9 mouse cellular contexts compared by ENCODE assay signal in genomic region chr3:114903924-114904438, GRCm38 (mm10). TPM values are rescaled to one million over a fixed set of nuclear protein-coding genes. Genes with fewer than 3 reads are reported as not detected.
DNase-seq lines count a peak whose midpoint lies in the region; ATAC-seq and TF ChIP-seq lines count a peak whose summit lies in the region.
"Had no signal": no experiment of that assay in that cellular context is flagged by ENCODE, and none has a peak within 500 bp of the region (broad histone marks: within the 10 kb centered on the region; RNA-seq: fewer than 3 reads in every experiment).

Gene Olfm3, plus strand, starts transcription at chr3:114904078.

- 5% methylated on average over 21 of the region's 21 CpGs for WGBS in embryonic facial prominence, embryonic 12.5 days
- WGBS in midbrain, embryonic 14.5 days = 1% methylated on average over 21 of the region's 21 CpGs
- WGBS in lung, adult 2 months = 7% methylated on average over 21 of the region's 21 CpGs

- peak; percentile 71 for DNase-seq in Muller cell, postnatal 12 days (ENCODE audit: inconsistent ontology term)
- peak; percentile 62 for DNase-seq in adrenal gland, postnatal 14 days
- DNase-seq in heart, postnatal 36 days = peak; percentile 8 to 10
- peak; percentile 29 to 42 for DNase-seq in layer of hippocampus, postnatal 14 days (ENCODE audit: low spot score in 2 of 2)
- peak; percentile 79 for DNase-seq in midbrain, embryonic 14.5 days
- DNase-seq in lung, adult 2 months = no peak

- no peaks in the 10 kb centered on the region for H3K9me3 ChIP-seq in embryonic facial prominence, embryonic 12.5 days
- H3K9me3 ChIP-seq in midbrain, embryonic 14.5 days (ENCODE audit: control insufficient read depth, low read length) = no peaks in the 10 kb centered on the region

- no peaks in the 10 kb centered on the region for H3K36me3 ChIP-seq in embryonic facial prominence, embryonic 12.5 days
- H3K36me3 ChIP-seq in midbrain, embryonic 14.5 days (ENCODE audit: control insufficient read depth, insufficient read depth, low read length) = no peaks in the 10 kb centered on the region
- no peaks in the 10 kb centered on the region for H3K36me3 ChIP-seq in testis, adult 2 months (ENCODE audit: control insufficient read depth, insufficient read depth, low read length)

- 0 out of 2 replicates have a peak within 1 kb of the TSS, but pooled peaks have one; percentile 12 for H3K4me3 ChIP-seq in embryonic facial prominence, embryonic 12.5 days
- peak within 1 kb of the TSS; percentile 51 for H3K4me3 ChIP-seq in midbrain, embryonic 14.5 days (replicated peaks; ENCODE audit: low read depth, low read length)
- peak within 1 kb of the TSS; percentile 37 for H3K4me3 ChIP-seq in testis, adult 2 months (ENCODE audit: control insufficient read depth, low read depth, low read length)
- H3K4me3 ChIP-seq in lung, adult 2 months (replicated peaks; ENCODE audit: extremely low read depth, low read depth, low read length) = no peak within 1 kb of the TSS

- intact Hi-C loops in heart, postnatal 36 days (cut with DNase I) = no loop called here

- H3K9ac ChIP-seq in embryonic facial prominence, embryonic 12.5 days = no peak within 1 kb of the TSS
- H3K9ac ChIP-seq in midbrain, embryonic 14.5 days (replicated peaks; ENCODE audit: low read length) = peak within 1 kb of the TSS; percentile 61

- TF ChIP-seq POLR2A in testis, adult 2 months (IDR thresholded peaks at IDR 0.05; ENCODE audit: control insufficient read depth, low read depth, low read length) = no peak
- no peak for TF ChIP-seq POLR2A in lung, adult 2 months (IDR thresholded peaks at IDR 0.05; ENCODE audit: borderline replicate concordance, extremely low read depth, low read depth, low read length)

- ATAC-seq in embryonic facial prominence, embryonic 12.5 days (ENCODE audit: insufficient number of reproducible peaks, insufficient read depth, low FRiP score, low TSS enrichment) = peak; percentile 60; the same call in 1 of the 2 replicates
- ATAC-seq in midbrain, embryonic 14.5 days (ENCODE audit: low FRiP score, low TSS enrichment) = peak; percentile 75

- H3K4me1 ChIP-seq in embryonic facial prominence, embryonic 12.5 days = no peaks in the 10 kb centered on the region
- H3K4me1 ChIP-seq in midbrain, embryonic 14.5 days (ENCODE audit: control insufficient read depth, insufficient read depth, low read length) = no peaks in the 10 kb centered on the region
- H3K4me1 ChIP-seq in testis, adult 2 months (ENCODE audit: control insufficient read depth, insufficient read depth, low read length) = peaks cover 7% of the 10 kb centered on the region
- H3K4me1 ChIP-seq in lung, adult 2 months (ENCODE audit: control insufficient read depth, insufficient read depth, low read length) = no peaks in the 10 kb centered on the region

- peak within 1 kb of the TSS; percentile 46 for H3K4me2 ChIP-seq in embryonic facial prominence, embryonic 12.5 days (replicated peaks)
- H3K4me2 ChIP-seq in midbrain, embryonic 14.5 days (ENCODE audit: low read length) = peak within 1 kb of the TSS; percentile 83

- H3K27me3 ChIP-seq in embryonic facial prominence, embryonic 12.5 days = 0 out of 2 replicates have a peak, but pooled peaks cover 5% of the 10 kb centered on the region
- no peaks in the 10 kb centered on the region for H3K27me3 ChIP-seq in midbrain, embryonic 14.5 days (ENCODE audit: control insufficient read depth, insufficient read depth, low read length)
- no peaks in the 10 kb centered on the region for H3K27me3 ChIP-seq in testis, adult 2 months (ENCODE audit: control insufficient read depth, insufficient read depth, low read length)

- no peak for TF ChIP-seq CTCF in testis, adult 2 months (IDR thresholded peaks at IDR 0.05; ENCODE audit: control insufficient read depth, insufficient read depth, insufficient replicate concordance, low read depth, low read length)
- no peak for TF ChIP-seq CTCF in lung, adult 2 months (IDR thresholded peaks at IDR 0.05; ENCODE audit: insufficient read depth, low read length)

- H3K27ac ChIP-seq in embryonic facial prominence, embryonic 12.5 days = no peak within 1 kb of the TSS
- peak within 1 kb of the TSS; percentile 66 for H3K27ac ChIP-seq in midbrain, embryonic 14.5 days (replicated peaks; ENCODE audit: low read depth, low read length)
- no peak within 1 kb of the TSS for H3K27ac ChIP-seq in testis, adult 2 months (ENCODE audit: control insufficient read depth, insufficient read depth, low read depth, low read length)

RNA-seq across cellular contexts. Expression of gene Olfm3, which starts in this region (rescaled TPM):
- 1.7 and 2.4 TPM in 2 replicates for total RNA-seq in adrenal gland, postnatal 14 days (2021)
- polyA plus RNA-seq in embryonic facial prominence, embryonic 12.5 days (2016; fragmentation: Nextera tagmentation; extraction: Ambion mirVana) = 0.63 and 0.65 TPM in 2 replicates
- total RNA-seq in heart, postnatal 36 days (2021) = not detected
- total RNA-seq in layer of hippocampus, postnatal 14 days (2021) = 10 to 100 TPM; 18.8 to 29.6 TPM
- 18.1 and 18.2 TPM in 2 replicates for polyA plus RNA-seq in midbrain, embryonic 14.5 days (2014; fragmentation: Nextera tagmentation; extraction: Ambion mirVana)
- not detected in 2 replicates for polyA plus RNA-seq in testis, adult 2 months (2012; rRNA removed)
- not detected in 2 replicates for polyA plus RNA-seq in lung, adult 2 months (2012; rRNA removed)
- polyA plus RNA-seq: spleen, adult 2 months had no signal

Comparison
In these comparisons a context has a peak if more than half of its experiments do, and no peak if none do; other contexts are left out.
1. RNA of gene Olfm3 (polyA plus RNA-seq): 18.1 to 18.2 TPM in midbrain, embryonic 14.5 days; 0.63 to 0.65 TPM in embryonic facial prominence, embryonic 12.5 days, not detected in testis, adult 2 months and not detected in lung, adult 2 months; every median in the first group is over 10 times any median in the second.
2. Peak in ATAC-seq, H3K4me3 ChIP-seq and H3K4me2 ChIP-seq in embryonic facial prominence, embryonic 12.5 days; RNA of the gene not detected or under 1 TPM.
3. Peak in DNase-seq in heart, postnatal 36 days; RNA of the gene not detected or under 1 TPM.